Mouse (Mus musculus): Measurements from ENCODE around the gene Atcay. TPM values are rescaled to one million over a fixed set of nuclear protein-coding genes. Genes with fewer than 3 reads are reported as not detected.

The Atcay gene
- polyA plus RNA-seq, 1 experiment = 0.39 TPM

DNA sequence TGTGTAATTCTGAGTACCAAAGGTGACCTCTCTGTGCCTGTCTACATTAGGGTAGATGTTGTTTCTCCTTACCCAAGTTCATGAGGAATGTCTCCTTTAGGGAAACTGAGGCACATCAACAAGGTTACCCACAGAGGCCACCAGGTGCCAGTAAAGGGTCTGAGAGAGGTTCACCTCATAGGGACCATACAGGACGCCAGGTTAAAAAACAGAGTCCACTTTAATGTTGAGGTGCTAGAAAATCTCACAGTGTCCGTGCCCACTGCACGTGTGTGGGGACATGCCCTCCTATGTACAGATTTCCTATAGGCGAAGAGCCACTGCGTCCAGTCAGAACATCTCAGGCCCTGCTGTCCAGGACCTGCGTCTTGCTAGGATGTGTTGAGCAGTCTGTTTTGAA, 31.6 kb downstream of the Atcay start:
- 86% methylated on average over 6 of the region's 6 CpGs for WGBS
- no peak overlapping the region for H3K27ac ChIP-seq (ENCODE audit: insufficient read depth, low read depth, low read length)

DNA sequence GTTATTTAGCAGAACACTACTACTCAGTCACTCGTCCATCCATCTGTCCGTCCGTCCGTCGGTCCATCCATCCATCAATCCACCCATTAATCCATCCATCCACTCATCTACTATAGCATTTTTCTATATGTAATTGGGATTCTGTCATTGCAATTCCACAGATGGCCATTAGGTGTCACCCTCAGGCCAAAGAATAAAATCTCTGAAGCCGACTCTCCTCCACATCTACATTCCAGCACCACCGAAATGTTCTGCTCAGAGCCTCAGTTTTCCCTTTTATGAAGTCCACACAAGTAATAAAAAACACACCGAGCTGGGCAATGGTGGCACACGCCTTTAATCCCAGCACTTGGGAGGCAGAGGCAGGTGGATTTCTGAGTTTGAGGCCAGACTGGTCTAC, 32.4 kb downstream of the Atcay start:
- Histone ChIP-seq H3K4me1 (ENCODE audit: control insufficient read depth, insufficient read depth, low read length) (no peaks in the 10 kb centered on the region), H3K36me3 (ENCODE audit: control insufficient read depth, insufficient read depth, low read length) (no peaks in the 10 kb centered on the region), H3K4me3 (ENCODE audit: insufficient read depth, low read depth, low read length) (no peak overlapping the region), H3K27ac (ENCODE audit: insufficient read depth, low read depth, low read length) (no peak overlapping the region), H3K27me3 (replicated peaks; ENCODE audit: control insufficient read depth, insufficient read depth, low read length) (no peaks in the 10 kb centered on the region)
- peak; percentile 62 for DNase-seq
- TF ChIP-seq CTCF (conservative IDR thresholded peaks at IDR 0.05; ENCODE audit: insufficient read depth, insufficient read length, low read depth, low read length) = peak; percentile 54
- TF ChIP-seq POLR2A (IDR thresholded peaks at IDR 0.05; ENCODE audit: low read depth, low read length) = no peak
- under 1% methylated on average over 9 of the region's 9 CpGs for WGBS

More for the DNA sequence above, 31.6 kb downstream of the Atcay start:
- Histone ChIP-seq H3K4me3 (ENCODE audit: insufficient read depth, low read depth, low read length) (no peak overlapping the region), H3K36me3 (ENCODE audit: control insufficient read depth, insufficient read depth, low read length) (no peaks in the 10 kb centered on the region), H3K27me3 (replicated peaks; ENCODE audit: control insufficient read depth, insufficient read depth, low read length) (no peaks in the 10 kb centered on the region), H3K4me1 (ENCODE audit: control insufficient read depth, insufficient read depth, low read length) (no peaks in the 10 kb centered on the region)
- no peak for DNase-seq
- TF ChIP-seq CTCF (conservative IDR thresholded peaks at IDR 0.05; ENCODE audit: insufficient read depth, insufficient read length, low read depth, low read length) (no peak), POLR2A (IDR thresholded peaks at IDR 0.05; ENCODE audit: low read depth, low read length) (no peak)

DNA sequence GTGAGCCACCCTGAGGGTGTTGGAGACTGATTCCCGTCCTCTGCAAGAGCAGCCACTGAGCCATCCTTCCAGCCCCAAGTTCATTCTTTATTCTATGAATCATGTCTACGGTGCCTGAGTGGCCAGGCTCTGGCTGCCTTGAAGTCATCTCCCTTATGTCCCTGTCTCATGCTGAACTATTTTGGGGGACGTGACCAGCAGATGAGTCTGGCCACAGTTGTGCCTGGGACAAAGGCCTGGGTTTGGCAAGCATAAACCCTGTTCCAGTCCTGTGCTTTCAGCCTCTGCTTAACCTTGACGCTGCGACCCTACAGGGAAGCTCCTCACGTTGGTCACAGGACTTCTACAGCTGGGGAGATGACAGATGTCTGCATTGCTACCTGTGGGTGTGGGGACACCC, 33.3 kb downstream of the Atcay start:
- Histone ChIP-seq H3K27ac (ENCODE audit: insufficient read depth, low read depth, low read length) (no peak overlapping the region), H3K27me3 (replicated peaks; ENCODE audit: control insufficient read depth, insufficient read depth, low read length) (no peaks in the 10 kb centered on the region), H3K4me1 (ENCODE audit: control insufficient read depth, insufficient read depth, low read length) (no peaks in the 10 kb centered on the region), H3K36me3 (ENCODE audit: control insufficient read depth, insufficient read depth, low read length) (no peaks in the 10 kb centered on the region), H3K4me3 (ENCODE audit: insufficient read depth, low read depth, low read length) (no peak overlapping the region)
- no peak for TF ChIP-seq CTCF (conservative IDR thresholded peaks at IDR 0.05; ENCODE audit: insufficient read depth, insufficient read length, low read depth, low read length)
- TF ChIP-seq POLR2A (IDR thresholded peaks at IDR 0.05; ENCODE audit: low read depth, low read length) = no peak
- 53% methylated on average over 6 of the region's 6 CpGs for WGBS
- DNase-seq = no peak

DNA sequence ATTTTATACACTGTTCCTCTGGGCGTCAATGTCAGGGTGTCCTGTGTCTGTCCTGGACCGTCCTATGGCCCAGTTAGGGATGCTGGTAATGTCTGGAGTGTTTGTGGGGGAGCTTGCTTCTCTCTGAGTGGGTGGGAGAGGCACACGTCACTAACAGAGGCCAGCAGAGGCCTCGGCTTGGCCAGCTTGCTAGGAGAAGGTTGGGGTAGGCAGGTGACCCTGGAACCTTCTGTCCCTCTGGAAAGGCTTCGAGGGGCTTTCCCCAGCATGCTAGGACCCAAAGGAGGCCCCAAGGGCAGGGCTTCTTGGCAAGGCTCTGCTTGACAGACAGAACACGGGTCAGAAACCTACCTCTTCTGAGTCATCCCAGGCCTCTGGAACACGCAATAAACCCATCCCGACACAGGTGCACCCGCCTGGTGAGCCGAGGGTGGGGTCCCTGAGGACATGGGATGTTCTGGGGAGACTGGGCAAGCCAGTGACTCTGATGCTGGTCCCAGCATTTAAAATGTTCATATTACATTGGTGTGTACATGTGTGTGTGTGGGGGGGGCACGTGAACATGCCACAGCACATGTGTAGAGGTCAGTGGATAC, 34.1 kb downstream of the Atcay start:
- Histone ChIP-seq H3K36me3 (ENCODE audit: control insufficient read depth, insufficient read depth, low read length) (no peaks in the 10 kb centered on the region), H3K27ac (ENCODE audit: insufficient read depth, low read depth, low read length) (no peak overlapping the region), H3K27me3 (replicated peaks; ENCODE audit: control insufficient read depth, insufficient read depth, low read length) (no peaks in the 10 kb centered on the region), H3K4me1 (ENCODE audit: control insufficient read depth, insufficient read depth, low read length) (peaks cover 2% of the 10 kb centered on the region; the same call in 1 of the 2 replicates), H3K4me3 (ENCODE audit: insufficient read depth, low read depth, low read length) (no peak overlapping the region)
- TF ChIP-seq CTCF (conservative IDR thresholded peaks at IDR 0.05; ENCODE audit: insufficient read depth, insufficient read length, low read depth, low read length) (no peak), POLR2A (IDR thresholded peaks at IDR 0.05; ENCODE audit: low read depth, low read length) (no peak)
- no peak for DNase-seq
- WGBS = 69% methylated on average over 11 of the region's 11 CpGs

DNA sequence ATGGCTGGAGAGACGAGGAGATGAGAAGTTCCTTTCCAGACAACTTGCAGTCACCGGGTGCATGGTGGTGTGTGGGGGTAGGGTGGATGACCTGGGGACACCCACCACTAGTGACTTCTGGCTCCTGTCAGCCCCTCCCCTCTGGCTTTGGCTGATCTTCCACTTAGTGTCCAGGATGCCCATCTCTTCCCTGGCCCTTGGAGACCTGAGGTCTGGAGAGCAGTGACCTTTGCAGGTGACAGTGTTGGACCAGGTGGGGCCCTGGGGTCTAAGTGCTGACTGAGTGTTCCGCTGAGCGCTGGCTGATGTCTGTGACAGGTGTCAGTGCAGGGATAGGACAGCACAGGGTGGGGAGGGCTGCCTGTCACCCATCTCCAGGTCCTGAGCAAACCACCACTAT, 35.3 kb downstream of the Atcay start:
- 69% methylated on average over 4 of the region's 4 CpGs for WGBS
- Histone ChIP-seq H3K4me1 (ENCODE audit: control insufficient read depth, insufficient read depth, low read length) (peaks cover 3% of the 10 kb centered on the region; the same call in 1 of the 2 replicates), H3K4me3 (ENCODE audit: insufficient read depth, low read depth, low read length) (no peak overlapping the region), H3K27ac (ENCODE audit: insufficient read depth, low read depth, low read length) (no peak overlapping the region), H3K27me3 (replicated peaks; ENCODE audit: control insufficient read depth, insufficient read depth, low read length) (no peaks in the 10 kb centered on the region), H3K36me3 (ENCODE audit: control insufficient read depth, insufficient read depth, low read length) (no peaks in the 10 kb centered on the region)
- DNase-seq = no peak
- TF ChIP-seq POLR2A (IDR thresholded peaks at IDR 0.05; ENCODE audit: low read depth, low read length) = no peak

DNA sequence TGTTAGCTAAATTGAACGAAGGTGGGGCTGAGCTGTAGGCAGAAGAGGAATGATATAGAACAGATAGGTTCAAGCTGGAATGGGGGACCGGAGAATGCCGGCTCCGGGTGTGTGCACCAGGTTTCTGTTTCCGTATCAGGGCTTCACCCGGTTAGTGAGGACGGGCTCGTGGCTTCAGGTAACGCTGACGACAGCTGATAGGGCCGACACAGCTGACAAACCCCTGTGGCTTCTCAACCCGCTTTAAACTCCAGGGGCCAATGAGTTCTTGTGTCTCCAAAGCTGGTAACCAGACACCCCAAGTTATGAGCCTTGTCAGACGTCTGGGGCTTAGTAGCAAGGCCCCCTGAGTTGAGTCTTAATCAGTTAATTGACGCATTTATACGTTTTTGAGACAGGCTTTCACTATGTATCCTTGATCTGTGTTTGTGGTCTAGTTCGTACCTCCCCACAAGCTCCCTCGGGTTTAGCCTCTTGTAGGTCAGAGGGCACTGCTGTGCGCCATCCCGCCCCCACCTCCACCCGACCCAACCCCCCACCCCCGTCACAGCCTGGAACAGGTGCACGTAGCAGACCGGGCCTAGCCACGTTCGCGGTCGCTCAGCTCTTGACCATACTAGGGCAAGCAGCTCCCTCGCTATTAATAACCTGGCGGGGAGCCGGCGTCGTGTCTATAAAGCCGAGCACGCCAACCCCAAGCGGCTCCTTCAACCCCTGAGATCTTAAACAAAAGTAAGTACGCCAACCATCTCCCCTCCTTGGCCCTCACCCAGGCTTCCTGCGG, 36.5 kb downstream of the Atcay start:
- 14% methylated on average over 37 of the region's 37 CpGs for WGBS
- TF ChIP-seq POLR2A (IDR thresholded peaks at IDR 0.05; ENCODE audit: low read depth, low read length) = no peak
- no peak for TF ChIP-seq CTCF (conservative IDR thresholded peaks at IDR 0.05; ENCODE audit: insufficient read depth, insufficient read length, low read depth, low read length)
- Histone ChIP-seq H3K36me3 (ENCODE audit: control insufficient read depth, insufficient read depth, low read length) (no peaks in the 10 kb centered on the region), H3K27ac (ENCODE audit: insufficient read depth, low read depth, low read length) (no peak overlapping the region), H3K4me1 (ENCODE audit: control insufficient read depth, insufficient read depth, low read length) (peaks cover 3% of the 10 kb centered on the region; the same call in 1 of the 2 replicates), H3K4me3 (ENCODE audit: insufficient read depth, low read depth, low read length) (no peak overlapping the region), H3K27me3 (replicated peaks; ENCODE audit: control insufficient read depth, insufficient read depth, low read length) (no peaks in the 10 kb centered on the region)
- DNase-seq = no peak

DNA sequence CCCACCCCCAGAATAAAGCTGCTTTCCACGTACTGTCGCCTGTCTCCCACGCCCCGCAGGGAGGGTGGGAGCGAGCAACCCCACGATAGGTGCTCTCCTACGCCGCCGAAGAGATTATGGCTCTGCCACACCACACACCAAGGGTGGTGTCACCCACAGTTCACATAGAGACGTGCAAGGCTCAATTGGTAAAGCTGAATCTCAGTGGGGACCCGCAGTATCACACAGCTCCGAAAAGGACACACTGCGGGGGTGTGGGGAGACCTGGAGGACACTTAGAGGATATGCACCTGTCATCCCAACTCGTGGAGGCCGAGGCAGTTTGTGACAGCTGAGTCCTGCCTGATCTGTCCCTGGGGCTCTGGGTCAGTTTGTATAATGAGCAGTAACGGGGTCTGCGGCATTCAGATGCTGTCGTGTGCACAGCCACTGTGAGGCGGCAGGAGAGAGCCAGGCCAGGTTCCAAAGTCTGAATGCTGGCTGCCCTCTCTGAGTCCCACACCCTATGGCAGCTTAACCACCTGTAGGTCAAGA, 37.6 kb downstream of the Atcay start:
- Histone ChIP-seq H3K27me3 (replicated peaks; ENCODE audit: control insufficient read depth, insufficient read depth, low read length) (no peaks in the 10 kb centered on the region), H3K36me3 (ENCODE audit: control insufficient read depth, insufficient read depth, low read length) (no peaks in the 10 kb centered on the region), H3K4me3 (ENCODE audit: insufficient read depth, low read depth, low read length) (peak overlapping the region; percentile 83), H3K4me1 (ENCODE audit: control insufficient read depth, insufficient read depth, low read length) (peaks cover 3% of the 10 kb centered on the region; the same call in 1 of the 2 replicates), H3K27ac (ENCODE audit: insufficient read depth, low read depth, low read length) (no peak overlapping the region)
- DNase-seq = peak; percentile 54
- WGBS = 2% methylated on average over 19 of the region's 19 CpGs
- peak; percentile 10 for TF ChIP-seq POLR2A (IDR thresholded peaks at IDR 0.05; ENCODE audit: low read depth, low read length)
- TF ChIP-seq CTCF (conservative IDR thresholded peaks at IDR 0.05; ENCODE audit: insufficient read depth, insufficient read length, low read depth, low read length) = no peak

Measured in kidney, adult 2 months (tissue).